Mouse (Mus musculus) limb, embryonic 11.5 days (tissue): ENCODE measurements around the gene Pard3. TPM values are rescaled to one million over a fixed set of nuclear protein-coding genes. Genes with fewer than 3 reads are reported as not detected.

Source experiments
- ATAC-seq: fragments of 200-750 bp; cut with Nextera tagmentation; 2 replicates; pipeline ENCODE4 v1.8.0; 2017; ENCODE audit warnings: low read depth; ENCODE audit not compliant: insufficient number of reproducible peaks, low FRiP score, low TSS enrichment
- DNase-seq: peaks from one replicate; pipeline ENCODE4 v3.0.0-alpha.2; 2015; ENCODE audit warnings: low spot score
- H3K27ac ChIP-seq: fragments of 300-500 bp; sonication (generic); replicated peaks from 2 replicates; pipeline ENCODE4 v1.5.1; 2014; ENCODE audit warnings: low read depth, mild to moderate bottlenecking, low read length
- H3K27me3 ChIP-seq: fragments of 300-500 bp; sonication (generic); 2 replicates; pipeline ENCODE4 v1.6.1; 2014; ENCODE audit warnings: mild to moderate bottlenecking, low read length, mixed read lengths; ENCODE audit not compliant: control insufficient read depth, insufficient read depth
- H3K36me3 ChIP-seq: fragments of 300-500 bp; sonication (generic); 2 replicates; pipeline ENCODE4 v1.6.1; 2014; ENCODE audit warnings: mild to moderate bottlenecking, low read length, moderate library complexity, mixed read lengths; ENCODE audit not compliant: control insufficient read depth, insufficient read depth
- H3K4me1 ChIP-seq: fragments of 300-500 bp; sonication (generic); 2 replicates; pipeline ENCODE4 v1.6.1; 2014; ENCODE audit warnings: low read length, mixed read lengths; ENCODE audit not compliant: control insufficient read depth, insufficient read depth
- H3K4me2 ChIP-seq: fragments of 300-500 bp; sonication (generic); 2 replicates; pipeline ENCODE4 v1.6.1; 2014; ENCODE audit warnings: low read depth, mild to moderate bottlenecking, moderate library complexity; ENCODE audit not compliant: severe bottlenecking
- H3K4me3 ChIP-seq: fragments of 300-500 bp; sonication (generic); 2 replicates; pipeline ENCODE4 v1.5.1; 2014; ENCODE audit warnings: low read depth, low read length
- H3K9ac ChIP-seq: fragments of 300-500 bp; sonication (generic); 2 replicates; pipeline ENCODE4 v1.6.1; 2014; ENCODE audit warnings: mild to moderate bottlenecking, low read length
- H3K9me3 ChIP-seq: fragments of 300-500 bp; sonication (generic); 2 replicates; pipeline ENCODE4 v1.6.1; 2016; ENCODE audit warnings: low read length; ENCODE audit not compliant: control insufficient read depth
- WGBS: fragments of 180-500 bp; shearing (Covaris S2); extraction: QIAGEN DNeasy Blood & Tissue Kit; methylation state at CpG from one replicate; pipeline ENCODE4 v1.1.7; 2014; 5-methylcytosine and 5-hydroxymethylcytosine counted together
- polyA plus RNA-seq: library from polyadenylated mRNA; unstranded; fragments of >200 nt; fragmentation: Nextera tagmentation; extraction: Ambion mirVana; gene quantifications from 2 replicates; pipeline ENCODE4 v1.2.1, GENCODE M21; 2014

The Pard3 gene
- polyA plus RNA-seq, result 38.8 and 41.4 TPM in 2 replicates

DNA sequence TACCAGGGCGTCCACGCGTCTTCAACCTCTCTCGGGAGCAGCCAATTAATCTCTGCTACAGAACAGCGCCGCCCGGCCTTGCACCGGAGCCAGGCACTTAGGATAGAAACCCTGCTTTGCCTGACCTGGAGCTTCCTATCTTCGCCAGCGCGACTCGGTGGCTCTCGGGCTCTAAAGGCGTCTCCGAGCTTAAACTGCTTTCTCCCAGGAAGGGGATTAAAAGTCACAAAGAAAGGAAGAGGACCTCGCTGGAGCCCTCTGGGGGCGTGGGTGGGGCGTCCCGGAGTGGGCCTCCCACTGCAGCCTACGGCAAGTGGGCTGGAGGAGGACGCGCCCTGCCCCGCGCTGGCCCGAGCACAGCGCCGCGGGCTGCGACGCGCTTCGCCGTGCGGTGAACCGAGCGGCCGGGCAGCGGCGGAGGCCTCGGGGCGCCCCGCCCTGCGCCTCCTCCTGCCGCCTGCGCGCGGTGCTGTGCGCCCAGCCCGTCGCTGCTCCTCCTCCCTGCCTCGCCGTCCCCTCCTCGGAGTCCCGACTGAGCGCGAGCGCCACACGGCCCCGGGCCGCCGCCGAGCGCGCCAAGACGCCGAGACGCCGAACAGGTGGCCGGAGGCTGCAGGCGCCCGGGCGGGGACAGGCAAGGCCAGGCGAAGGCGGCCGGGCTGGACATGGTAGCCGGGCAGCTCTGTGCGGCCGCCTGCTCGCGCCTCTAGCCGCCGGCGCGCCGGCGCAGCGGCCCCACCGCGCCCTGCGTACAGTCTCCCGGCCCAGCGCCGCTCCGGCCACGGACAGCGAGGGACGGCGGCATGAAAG is at the start of gene Pard3:
Gene Pard3 (plus strand): TSS at position 343 of the 810 bp plus-strand sequence.
- no peaks in the 10 kb centered on the region for H3K27me3 ChIP-seq
- H3K4me3 ChIP-seq, result peak within 1 kb of the TSS; percentile 91
- H3K27ac ChIP-seq, result peak within 1 kb of the TSS; percentile 96
- under 1% methylated on average over 86 of the region's 98 CpGs for WGBS
- peaks cover 8% of the 10 kb centered on the region; the same call in 1 of the 2 replicates for H3K4me1 ChIP-seq
- peak within 1 kb of the TSS; percentile 98 for H3K9ac ChIP-seq
- H3K36me3 ChIP-seq, result no peaks in the 10 kb centered on the region
- H3K9me3 ChIP-seq, result no peaks in the 10 kb centered on the region
- peak within 1 kb of the TSS; percentile 71 for H3K4me2 ChIP-seq
- peak; percentile 90 for ATAC-seq
- peak; percentile 84 for DNase-seq

DNA sequence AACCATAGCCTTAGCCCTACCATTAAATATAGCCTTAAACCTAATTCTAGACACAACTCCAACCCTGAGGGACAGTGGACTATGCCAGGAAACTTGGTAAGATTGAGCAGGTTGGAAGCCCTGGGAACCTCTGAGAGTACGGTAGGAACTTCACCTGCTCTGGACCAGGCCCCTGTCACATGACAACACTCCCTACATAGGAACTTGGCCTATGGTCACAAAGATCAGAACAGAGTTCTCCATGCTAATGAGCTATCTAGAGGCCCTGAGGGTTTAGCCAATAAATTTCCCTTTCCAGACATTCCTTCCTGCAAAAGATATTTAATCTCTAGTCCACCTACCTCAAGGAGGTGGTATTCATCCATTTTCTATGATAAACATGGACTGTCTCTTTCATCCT is 41.9 kb upstream of the Pard3 start:
- Histone ChIP-seq H3K27me3 (no peaks in the 10 kb centered on the region), H3K36me3 (no peaks in the 10 kb centered on the region), H3K4me1 (no peaks in the 10 kb centered on the region), H3K27ac (no peak overlapping the region), H3K9me3 (no peaks in the 10 kb centered on the region), H3K9ac (no peak overlapping the region), H3K4me2 (no peak overlapping the region), H3K4me3 (no peak overlapping the region)
- WGBS, result 89% methylated on average over 1 of the region's 1 CpGs
- DNase-seq, result no peak
- ATAC-seq, result no peak

DNA sequence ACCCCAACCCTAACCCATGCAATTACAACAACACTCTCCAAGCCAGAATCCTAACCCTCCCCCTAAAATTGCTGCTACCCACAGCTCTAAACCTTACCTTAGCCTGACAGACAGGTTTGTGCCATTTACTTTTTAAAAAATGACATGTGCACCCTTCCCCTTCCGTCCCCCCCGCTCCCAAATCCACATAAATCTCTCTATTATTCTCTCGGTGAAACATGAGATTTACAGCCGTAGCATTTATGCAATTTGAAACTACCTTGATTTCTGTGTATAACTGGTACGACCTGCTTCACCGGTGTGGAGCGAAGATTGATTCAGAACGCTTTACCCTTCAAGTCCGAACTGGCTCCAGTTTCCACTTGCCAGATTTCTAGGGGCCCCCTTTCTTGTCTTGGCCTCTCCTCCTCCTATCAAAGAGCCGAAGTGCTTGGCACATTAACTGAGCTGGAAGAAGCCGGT is 38.4 kb upstream of the Pard3 start:
- Histone ChIP-seq H3K4me1 (no peaks in the 10 kb centered on the region), H3K9ac (no peak overlapping the region), H3K9me3 (no peaks in the 10 kb centered on the region), H3K27ac (no peak overlapping the region), H3K27me3 (no peaks in the 10 kb centered on the region), H3K4me3 (no peak overlapping the region), H3K36me3 (no peaks in the 10 kb centered on the region), H3K4me2 (no peak overlapping the region)
- peak; percentile 32 for DNase-seq
- ATAC-seq, result no peak
- WGBS, result 63% methylated on average over 11 of the region's 11 CpGs

DNA sequence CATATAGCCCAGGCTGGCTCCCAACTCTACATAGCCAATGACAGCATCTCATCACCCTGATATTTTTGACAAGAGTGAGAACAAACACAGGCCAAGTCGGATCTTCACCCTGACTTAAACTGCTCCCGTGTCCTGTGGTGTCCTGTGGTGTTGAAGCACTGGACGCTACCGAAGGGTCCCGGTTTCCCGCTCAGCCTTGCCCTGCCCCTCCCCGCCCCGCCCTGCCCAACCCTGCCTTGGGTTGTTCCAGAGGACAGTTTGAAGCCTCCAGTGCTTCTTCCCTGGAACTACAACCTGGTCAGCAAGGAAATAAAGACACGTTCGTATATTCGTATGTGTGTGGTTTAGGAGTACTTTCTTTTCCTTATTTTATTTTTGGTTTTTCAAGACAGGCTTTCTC is 37.9 kb upstream of the Pard3 start:
- Histone ChIP-seq H3K27ac (no peak overlapping the region), H3K4me2 (no peak overlapping the region)
- whole genome bisulfite sequencing, result 44% methylated on average over 11 of the region's 11 CpGs

DNA sequence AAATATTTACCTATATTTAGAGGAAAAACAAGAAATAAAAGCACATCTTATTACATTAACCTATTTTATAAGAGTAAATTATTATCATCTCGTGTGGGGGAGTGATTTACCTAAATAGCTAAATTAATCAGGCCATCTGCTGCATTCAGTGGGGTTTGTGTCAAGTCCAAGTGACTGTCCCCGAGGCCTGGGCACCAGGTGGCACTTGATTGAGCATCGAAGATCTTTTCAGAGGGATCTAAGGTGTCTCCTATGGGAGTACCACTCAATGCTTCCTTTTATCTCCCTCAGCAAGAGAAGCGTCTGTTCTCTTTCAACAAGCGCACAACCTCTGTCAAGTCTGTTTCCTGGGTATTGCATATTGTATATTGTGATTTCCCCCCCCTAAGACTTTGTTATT is 32.2 kb upstream of the Pard3 start:
- Histone ChIP-seq H3K4me3 (no peak overlapping the region), H3K9me3 (no peaks in the 10 kb centered on the region), H3K4me1 (no peaks in the 10 kb centered on the region), H3K27me3 (no peaks in the 10 kb centered on the region), H3K36me3 (no peaks in the 10 kb centered on the region), H3K27ac (no peak overlapping the region), H3K4me2 (no peak overlapping the region), H3K9ac (no peak overlapping the region)
- no peak for DNase-seq
- 85% methylated on average over 5 of the region's 5 CpGs for WGBS
- no peak for ATAC-seq

More for the DNA sequence above, 37.9 kb upstream of the Pard3 start:
- Histone ChIP-seq H3K27me3 (no peaks in the 10 kb centered on the region), H3K9ac (no peak overlapping the region), H3K4me3 (no peak overlapping the region), H3K4me1 (no peaks in the 10 kb centered on the region), H3K36me3 (no peaks in the 10 kb centered on the region), H3K9me3 (no peaks in the 10 kb centered on the region)
- DNase-seq, result no peak
- ATAC-seq, result no peak

DNA sequence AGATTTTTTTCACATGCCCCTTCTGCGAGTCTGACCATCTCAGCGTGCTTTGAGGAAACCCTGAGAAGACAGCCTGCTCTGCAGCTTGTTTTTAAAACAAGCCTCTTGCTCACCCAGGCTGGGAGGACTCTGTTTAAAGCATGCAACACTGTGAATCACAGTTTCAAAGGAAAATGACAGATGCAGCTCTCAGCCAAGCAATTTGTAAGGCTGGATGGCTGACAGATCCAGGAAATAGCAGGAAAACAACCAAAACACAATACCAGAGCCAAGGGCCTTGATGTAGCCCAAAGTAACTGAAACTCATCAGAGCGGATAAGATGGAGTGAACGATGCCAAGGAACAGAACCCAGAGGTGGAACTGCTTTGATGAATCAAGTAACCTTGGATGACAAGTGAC is 24.8 kb upstream of the Pard3 start:
- Histone ChIP-seq H3K36me3 (no peaks in the 10 kb centered on the region), H3K9me3 (no peaks in the 10 kb centered on the region), H3K4me3 (no peak overlapping the region), H3K27ac (no peak overlapping the region), H3K4me1 (no peaks in the 10 kb centered on the region), H3K27me3 (no peaks in the 10 kb centered on the region), H3K4me2 (no peak overlapping the region), H3K9ac (no peak overlapping the region)
- ATAC-seq (no peak), DNase-seq (no peak)
- 73% methylated on average over 4 of the region's 4 CpGs for WGBS

DNA sequence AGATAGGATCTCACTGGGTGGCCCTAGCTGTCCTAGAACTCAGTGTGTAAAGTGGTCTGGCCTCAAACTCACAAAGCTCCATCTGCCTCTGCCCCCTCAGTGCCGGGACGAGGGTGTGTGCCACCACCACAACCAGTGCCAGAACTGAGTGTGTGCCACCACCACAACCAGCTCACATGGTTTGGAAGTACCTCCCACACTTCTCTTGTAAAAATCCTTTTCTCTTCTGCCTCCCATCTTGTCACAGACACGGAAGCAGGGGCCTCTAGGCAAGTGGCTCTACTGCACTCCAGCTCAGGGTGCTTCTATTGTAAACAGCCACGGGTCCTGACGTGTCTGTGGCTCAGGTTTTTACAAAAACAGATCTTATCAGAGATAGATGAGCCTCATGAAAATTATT is 13.7 kb upstream of the Pard3 start:
- Histone ChIP-seq H3K4me2 (no peak overlapping the region), H3K27ac (no peak overlapping the region), H3K9ac (no peak overlapping the region), H3K27me3 (no peaks in the 10 kb centered on the region), H3K4me1 (peaks cover 4% of the 10 kb centered on the region), H3K4me3 (no peak overlapping the region), H3K9me3 (no peaks in the 10 kb centered on the region), H3K36me3 (no peaks in the 10 kb centered on the region)
- WGBS, result 78% methylated on average over 5 of the region's 5 CpGs
- DNase-seq, result no peak
- no peak for ATAC-seq

DNA sequence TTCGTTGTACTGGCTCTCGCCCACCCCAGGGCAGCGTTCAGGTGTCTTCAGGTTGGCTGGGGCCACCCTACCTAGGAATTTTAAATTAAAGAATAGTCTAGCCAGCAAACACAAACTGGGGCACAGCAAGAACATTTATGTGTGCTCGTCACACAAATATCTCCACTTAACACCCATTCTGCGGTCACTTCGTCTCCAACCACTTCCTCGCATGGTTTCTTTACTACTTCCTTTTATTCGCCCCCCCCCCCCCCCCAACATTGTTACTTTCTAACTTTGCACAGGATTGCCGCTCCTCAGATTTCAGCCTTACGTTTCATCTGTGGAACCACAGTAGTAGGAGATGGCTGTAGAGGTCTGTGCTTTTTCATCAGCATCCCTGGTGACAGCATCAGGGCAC is 11.6 kb upstream of the Pard3 start:
- Histone ChIP-seq H3K9ac (no peak overlapping the region), H3K27me3 (no peaks in the 10 kb centered on the region), H3K9me3 (no peaks in the 10 kb centered on the region), H3K36me3 (no peaks in the 10 kb centered on the region), H3K4me2 (no peak overlapping the region), H3K27ac (no peak overlapping the region), H3K4me1 (peaks cover 6% of the 10 kb centered on the region), H3K4me3 (no peak overlapping the region)
- ATAC-seq (no peak), DNase-seq (no peak)
- 66% methylated on average over 10 of the region's 10 CpGs for WGBS
